Mouse (Mus musculus): Measurements from ENCODE around the gene Sbf2.

DNA sequence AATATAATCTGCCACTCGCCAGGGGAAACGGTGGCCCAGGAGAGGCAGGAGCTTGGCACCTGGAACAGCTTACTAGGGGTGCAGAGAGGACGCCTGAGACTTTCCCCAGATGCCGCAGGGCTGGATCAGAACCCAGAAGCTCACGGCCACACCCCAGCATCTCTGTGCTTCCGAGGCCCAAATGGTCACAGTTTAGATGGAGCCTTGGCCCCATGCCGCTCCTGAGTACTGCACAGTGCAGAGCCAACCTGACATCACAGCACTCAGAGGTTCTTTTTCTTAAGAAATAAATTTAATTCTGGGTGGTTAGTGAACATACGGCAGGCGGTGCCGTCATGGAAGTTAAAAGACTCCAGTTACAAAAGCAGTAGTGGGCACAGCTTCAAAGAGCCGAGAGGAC lies 307.0 kb downstream of the Sbf2 start:
- TF ChIP-seq CTCF (IDR thresholded peaks at IDR 0.05 in 2 of 3, conservative IDR thresholded peaks at IDR 0.05 in 1 of 3; ENCODE audit: control insufficient read depth in 1 of 3, insufficient read depth in 1 of 3, low read depth in 2 of 3, low read length in 3 of 3, poor library complexity in 1 of 3, severe bottlenecking in 1 of 3) (no peak), GATA1 (IDR thresholded peaks at IDR 0.05; ENCODE audit: low read depth, low read length) (no peak), SIN3A (IDR thresholded peaks at IDR 0.05; ENCODE audit: low read length) (no peak), USF1 (IDR thresholded peaks at IDR 0.05; ENCODE audit: low read depth, low read length) (no peak), CHD1 (IDR thresholded peaks at IDR 0.05; ENCODE audit: low read depth, low read length) (no peak), MYB (IDR thresholded peaks at IDR 0.05; ENCODE audit: low read depth, low read length) (no peak), POLR2A (IDR thresholded peaks at IDR 0.05; ENCODE audit: control insufficient read depth in 1 of 2, insufficient read depth in 1 of 2, low read depth in 1 of 2, low read length in 2 of 2, poor library complexity in 1 of 2) (no peak), EP300 (IDR thresholded peaks at IDR 0.05; ENCODE audit: low read depth in 1 of 2, low read length in 2 of 2) (no peak), USF2 (IDR thresholded peaks at IDR 0.05; ENCODE audit: borderline replicate concordance in 1 of 2, insufficient read depth in 1 of 2, low read depth in 1 of 2, low read length in 2 of 2) (no peak), MXI1 (IDR thresholded peaks at IDR 0.05; ENCODE audit: low read depth, low read length) (no peak), MAX (IDR thresholded peaks at IDR 0.05; ENCODE audit: low read length) (no peak)
